In genomic region chr3:121686408-121686911, GRCm38 (mm10) we compare ENCODE assay signal across 11 mouse cellular contexts. TPM values are rescaled to one million over a fixed set of nuclear protein-coding genes. Genes with fewer than 3 reads are reported as not detected.
DNase-seq lines count a peak whose midpoint lies in the region; ATAC-seq and TF ChIP-seq lines count a peak whose summit lies in the region.
"Had no signal": no experiment of that assay in that cellular context is flagged by ENCODE, and none has a peak within 500 bp of the region (broad histone marks: within the 10 kb centered on the region; RNA-seq: fewer than 3 reads in every experiment).

No protein-coding gene starts in this region.

- H3K36me3 ChIP-seq in midbrain, embryonic 15.5 days (replicated peaks): no peaks in the 10 kb centered on the region

- H3K27me3 ChIP-seq in Patski: no peaks in the 10 kb centered on the region
- no peaks in the 10 kb centered on the region for H3K27me3 ChIP-seq in midbrain, embryonic 15.5 days (replicated peaks)

- POLR2A ChIA-PET in Patski (lab: Charles Lee): interaction anchor here (0.7 to 2.4 kb wide), 7 partner anchors 8 to 37 kb away, joined by 3 to 7 read pairs (median 3); partner anchors contain the start of gene F3

- in situ Hi-C loops in Patski (cut with MboI; ENCODE audit: low pct_unique_long_range_greater_than_20kb): loop anchor here (5.0 kb wide), 1 partner anchor 36 kb away; the partner anchor contains the start of gene F3

- no peak for TF ChIP-seq CTCF in Patski (IDR thresholded peaks at IDR 0.05)

- H3K4me1 ChIP-seq in midbrain, embryonic 15.5 days: no peaks in the 10 kb centered on the region

- CTCF ChIA-PET in Patski (lab: Charles Lee): interaction anchor here (1.2 to 4.3 kb wide), 8 partner anchors 12 to 51 kb away, joined by 4 to 27 read pairs (median 7); no protein-coding TSS in a partner anchor

- no peak overlapping the region for H3K4me2 ChIP-seq in midbrain, embryonic 15.5 days

- H3K27ac ChIP-seq in midbrain, embryonic 15.5 days: no peak overlapping the region

- DNase-seq in layer of hippocampus, adult 18-20 months (ENCODE audit: low spot score in 2 of 2): peak; percentile 8 to 32
- no peak for DNase-seq in layer of hippocampus, postnatal 36 days
- peak; percentile 100 for DNase-seq in Patski (ENCODE audit: low read depth, low spot score)
- peak; percentile 56 for DNase-seq in forelimb bud, embryonic 11.5 days (ENCODE audit: low read depth, low spot score)
- no peak for DNase-seq in spleen, adult 18-20 months
- DNase-seq in natural killer cell, adult 2 months (ENCODE audit: low spot score in 2 of 2): no peak

- H3K4me3 ChIP-seq in midbrain, embryonic 15.5 days: no peak overlapping the region

- H3K9ac ChIP-seq in midbrain, embryonic 15.5 days: no peak overlapping the region

- ATAC-seq in Patski: peak; percentile 77
- peak; percentile 50; the same call in 1 of the 2 replicates for ATAC-seq in midbrain, embryonic 15.5 days (replicated peaks)

- WGBS in midbrain, embryonic 15.5 days: 77% methylated on average over 4 of the region's 4 CpGs

- no peaks in the 10 kb centered on the region for H3K9me3 ChIP-seq in midbrain, embryonic 15.5 days

RNA-seq across cellular contexts. Expression of gene 4930432M17Rik, which starts 15.9 kb away (rescaled TPM):
- total RNA-seq in layer of hippocampus, adult 18-20 months (2021): not detected
- total RNA-seq in layer of hippocampus, postnatal 36 days (2021): not detected
- polyA plus RNA-seq in Patski (2021): not detected
- polyA plus RNA-seq in midbrain, embryonic 15.5 days (2015; fragmentation: Nextera tagmentation; extraction: Ambion mirVana): not detected in 2 replicates
- total RNA-seq: ES-E14; left cerebral cortex, postnatal 10 days; neutrophil, adult 5-6 weeks had no signal
- polyA plus RNA-seq: heart, embryonic 16.5 days had no signal

RNA-seq across cellular contexts. Expression of gene F3, which starts 36.9 kb away (rescaled TPM):
- 10 to 100 TPM; 53.9 to 71.9 TPM for total RNA-seq in layer of hippocampus, adult 18-20 months (2021)
- 10 to 100 TPM; 56.4 to 60.6 TPM for total RNA-seq in layer of hippocampus, postnatal 36 days (2021)
- 164 TPM for polyA plus RNA-seq in Patski (2021)
- polyA plus RNA-seq in midbrain, embryonic 15.5 days (2015; fragmentation: Nextera tagmentation; extraction: Ambion mirVana): 7.3 and 9.1 TPM in 2 replicates

Comparison
In these comparisons a context has a peak if more than half of its experiments do, and no peak if none do; other contexts are left out.
1. DNase-seq: peak in layer of hippocampus, adult 18-20 months (2 of 2), Patski (single experiment) and forelimb bud, embryonic 11.5 days (single experiment); none in layer of hippocampus, postnatal 36 days (0 of 2), spleen, adult 18-20 months (0 of 2) and natural killer cell, adult 2 months (0 of 2).